Mouse (Mus musculus): ENCODE measurements around the gene Ano10. TPM values are rescaled to one million over a fixed set of nuclear protein-coding genes. Genes with fewer than 3 reads are reported as not detected.

The Ano10 gene
- total and polyA plus RNA-seq, 2 experiments from 2014 or later = 32.0 to 35.3 TPM

- TF ChIP-seq CTCF (IDR thresholded peaks at IDR 0.05; ENCODE audit: low read depth) = no peak
- H3K36me3 ChIP-seq (ENCODE audit: insufficient read depth) = no peaks in the 10 kb centered on the region
- H3K9me3 ChIP-seq (ENCODE audit: low read length) = no peaks in the 10 kb centered on the region
- DNase-seq (no peak), ATAC-seq (no peak)
- H3K4me2 ChIP-seq (ENCODE audit: low read depth) = no peak overlapping the region
- no peaks in the 10 kb centered on the region for H3K27me3 ChIP-seq (ENCODE audit: insufficient read depth, low read length)
- H3K4me3 ChIP-seq (ENCODE audit: low read depth, low read length) = no peak overlapping the region
- H3K4me1 ChIP-seq (ENCODE audit: insufficient read depth) = no peaks in the 10 kb centered on the region
- no peak overlapping the region for H3K9ac ChIP-seq
- no peak overlapping the region for H3K27ac ChIP-seq (ENCODE audit: low read depth, low read length)
- WGBS = 45% methylated on average over 2 of the region's 2 CpGs
Observed at GRCm38 (mm10) chr9:122284696-122285095, 9.5 kb downstream of the Ano10 start.

- 83% methylated on average over 4 of the region's 4 CpGs for WGBS
- Histone ChIP-seq H3K9me3 (ENCODE audit: low read length) (no peaks in the 10 kb centered on the region), H3K27me3 (ENCODE audit: insufficient read depth, low read length) (no peaks in the 10 kb centered on the region), H3K36me3 (ENCODE audit: insufficient read depth) (no peaks in the 10 kb centered on the region), H3K27ac (ENCODE audit: low read depth, low read length) (no peak overlapping the region), H3K4me3 (ENCODE audit: low read depth, low read length) (no peak overlapping the region), H3K9ac (no peak overlapping the region), H3K4me1 (ENCODE audit: insufficient read depth) (no peaks in the 10 kb centered on the region), H3K4me2 (ENCODE audit: low read depth) (no peak overlapping the region)
- no peak for TF ChIP-seq CTCF (IDR thresholded peaks at IDR 0.05; ENCODE audit: low read depth)
- ATAC-seq (no peak), DNase-seq (no peak)
Observed at GRCm38 (mm10) chr9:122281004-122281403, 13.2 kb downstream of the Ano10 start.

GRCm38 (mm10) chr9:122276665-122277064 is 17.6 kb downstream of the Ano10 start:
- H3K27me3 ChIP-seq (ENCODE audit: insufficient read depth, low read length) = no peaks in the 10 kb centered on the region
- peaks cover 26% of the 10 kb centered on the region for H3K36me3 ChIP-seq (ENCODE audit: insufficient read depth)
- H3K4me1 ChIP-seq (ENCODE audit: insufficient read depth) = no peaks in the 10 kb centered on the region
- H3K4me2 ChIP-seq (ENCODE audit: low read depth) = no peak overlapping the region
- TF ChIP-seq CTCF (IDR thresholded peaks at IDR 0.05; ENCODE audit: low read depth) = no peak
- no peaks in the 10 kb centered on the region for H3K9me3 ChIP-seq (ENCODE audit: low read length)
- H3K27ac ChIP-seq (ENCODE audit: low read depth, low read length) = no peak overlapping the region
- ATAC-seq (no peak), DNase-seq (no peak)
- H3K9ac ChIP-seq = no peak overlapping the region
- WGBS = 96% methylated on average over 2 of the region's 2 CpGs
- no peak overlapping the region for H3K4me3 ChIP-seq (ENCODE audit: low read depth, low read length)

- WGBS = 94% methylated on average over 4 of the region's 4 CpGs
- Histone ChIP-seq H3K4me3 (ENCODE audit: low read depth, low read length) (no peak overlapping the region), H3K4me1 (ENCODE audit: insufficient read depth) (no peaks in the 10 kb centered on the region)
Observed at GRCm38 (mm10) chr9:122276134-122276533, 18.1 kb downstream of the Ano10 start.

GRCm38 (mm10) chr9:122274346-122274745 is 19.9 kb downstream of the Ano10 start:
- 79% methylated on average over 4 of the region's 4 CpGs for WGBS
- no peak for TF ChIP-seq CTCF (IDR thresholded peaks at IDR 0.05; ENCODE audit: low read depth)
- Histone ChIP-seq H3K27ac (ENCODE audit: low read depth, low read length) (no peak overlapping the region), H3K9me3 (ENCODE audit: low read length) (no peaks in the 10 kb centered on the region), H3K4me3 (ENCODE audit: low read depth, low read length) (no peak overlapping the region), H3K4me2 (ENCODE audit: low read depth) (no peak overlapping the region), H3K36me3 (ENCODE audit: insufficient read depth) (peaks cover 30% of the 10 kb centered on the region), H3K9ac (no peak overlapping the region), H3K4me1 (ENCODE audit: insufficient read depth) (no peaks in the 10 kb centered on the region), H3K27me3 (ENCODE audit: insufficient read depth, low read length) (no peaks in the 10 kb centered on the region)
- no peak for DNase-seq
- no peak for ATAC-seq

More at GRCm38 (mm10) chr9:122276134-122276533, 18.1 kb downstream of the Ano10 start:
- Histone ChIP-seq H3K9me3 (ENCODE audit: low read length) (no peaks in the 10 kb centered on the region), H3K27ac (ENCODE audit: low read depth, low read length) (no peak overlapping the region), H3K36me3 (ENCODE audit: insufficient read depth) (peaks cover 30% of the 10 kb centered on the region), H3K4me2 (ENCODE audit: low read depth) (no peak overlapping the region), H3K9ac (no peak overlapping the region), H3K27me3 (ENCODE audit: insufficient read depth, low read length) (no peaks in the 10 kb centered on the region)
- no peak for DNase-seq
- no peak for TF ChIP-seq CTCF (IDR thresholded peaks at IDR 0.05; ENCODE audit: low read depth)
- no peak for ATAC-seq

GRCm38 (mm10) chr9:122273879-122274278 is 20.3 kb downstream of the Ano10 start:
- ATAC-seq = no peak
- Histone ChIP-seq H3K27me3 (ENCODE audit: insufficient read depth, low read length) (no peaks in the 10 kb centered on the region), H3K36me3 (ENCODE audit: insufficient read depth) (peaks cover 30% of the 10 kb centered on the region), H3K4me3 (ENCODE audit: low read depth, low read length) (no peak overlapping the region), H3K4me2 (ENCODE audit: low read depth) (no peak overlapping the region), H3K9ac (no peak overlapping the region), H3K9me3 (ENCODE audit: low read length) (no peaks in the 10 kb centered on the region), H3K4me1 (ENCODE audit: insufficient read depth) (no peaks in the 10 kb centered on the region), H3K27ac (ENCODE audit: low read depth, low read length) (no peak overlapping the region)
- no peak for DNase-seq
- 86% methylated on average over 4 of the region's 4 CpGs for WGBS
- TF ChIP-seq CTCF (IDR thresholded peaks at IDR 0.05; ENCODE audit: low read depth) = no peak

- no peak overlapping the region for H3K4me3 ChIP-seq (ENCODE audit: low read depth, low read length)
- no peak overlapping the region for H3K4me2 ChIP-seq (ENCODE audit: low read depth)
- no peaks in the 10 kb centered on the region for H3K9me3 ChIP-seq (ENCODE audit: low read length)
- no peaks in the 10 kb centered on the region for H3K4me1 ChIP-seq (ENCODE audit: insufficient read depth)
- ATAC-seq (no peak), DNase-seq (no peak)
- H3K9ac ChIP-seq = no peak overlapping the region
- no peak for TF ChIP-seq CTCF (IDR thresholded peaks at IDR 0.05; ENCODE audit: low read depth)
- 77% methylated on average over 4 of the region's 4 CpGs for WGBS
- H3K27ac ChIP-seq (ENCODE audit: low read depth, low read length) = no peak overlapping the region
- H3K36me3 ChIP-seq (ENCODE audit: insufficient read depth) = peaks cover 30% of the 10 kb centered on the region
- H3K27me3 ChIP-seq (ENCODE audit: insufficient read depth, low read length) = no peaks in the 10 kb centered on the region
Observed at GRCm38 (mm10) chr9:122271866-122272265, 22.4 kb downstream of the Ano10 start.

- WGBS = 90% methylated on average over 3 of the region's 3 CpGs
- no peak for ATAC-seq
Observed at GRCm38 (mm10) chr9:122271318-122271717, 22.9 kb downstream of the Ano10 start.

More at GRCm38 (mm10) chr9:122271318-122271717, 22.9 kb downstream of the Ano10 start:
- H3K9ac ChIP-seq = no peak overlapping the region
- no peaks in the 10 kb centered on the region for H3K4me1 ChIP-seq (ENCODE audit: insufficient read depth)
- no peaks in the 10 kb centered on the region for H3K27me3 ChIP-seq (ENCODE audit: insufficient read depth, low read length)
- no peaks in the 10 kb centered on the region for H3K9me3 ChIP-seq (ENCODE audit: low read length)
- peaks cover 30% of the 10 kb centered on the region for H3K36me3 ChIP-seq (ENCODE audit: insufficient read depth)
- no peak overlapping the region for H3K4me2 ChIP-seq (ENCODE audit: low read depth)
- no peak for DNase-seq
- H3K27ac ChIP-seq (ENCODE audit: low read depth, low read length) = no peak overlapping the region
- H3K4me3 ChIP-seq (ENCODE audit: low read depth, low read length) = no peak overlapping the region
- no peak for TF ChIP-seq CTCF (IDR thresholded peaks at IDR 0.05; ENCODE audit: low read depth)

Measured in forebrain, postnatal 0 days (tissue).